Mouse (Mus musculus): ENCODE results near the gene Olfr934.
A peak's percentile ranks its signal among the peaks of the same experiment; 100 is the strongest.

Gene Olfr934

GRCm38 (mm10) chr9:38988215-38988614, at the start of gene Olfr934:
Olfr934 (minus strand) TSS chr9:38988315.
- no peak for ATAC-seq (ENCODE audit: low TSS enrichment)

- ATAC-seq (ENCODE audit: low TSS enrichment): no peak
Measured at GRCm38 (mm10) chr9:39023277-39023676, 35.2 kb upstream of the Olfr934 start, which contains the start of gene Olfr146. Olfr146 (minus strand) TSS chr9:39023377.

- no peak for ATAC-seq (ENCODE audit: low TSS enrichment)
Measured at GRCm38 (mm10) chr9:38999583-38999982, 11.5 kb upstream of the Olfr934 start, which contains the start of gene Olfr935. Olfr935 (minus strand) TSS chr9:38999683.

- no peak for ATAC-seq (ENCODE audit: low TSS enrichment)
Measured at GRCm38 (mm10) chr9:38972013-38972412, 16.1 kb downstream of the Olfr934 start, which contains the start of gene Olfr933. Olfr933 (plus strand) TSS chr9:38972313.

- ATAC-seq (ENCODE audit: low TSS enrichment): no peak
Measured at GRCm38 (mm10) chr9:38954124-38954416, 34.0 kb downstream of the Olfr934 start.

GRCm38 (mm10) chr9:38953401-38954123, 34.6 kb downstream of the Olfr934 start:
- ATAC-seq (ENCODE audit: low TSS enrichment): peak; percentile 95

Measured in frontal cortex, adult (tissue).